Mouse (Mus musculus) stomach, embryonic 14.5 days (tissue): ENCODE measurements around the gene AW549877. TPM values are rescaled to one million over a fixed set of nuclear protein-coding genes. Genes with fewer than 3 reads are reported as not detected.

Experiments used
- ATAC-seq: fragments of 200-750 bp; cut with Nextera tagmentation; 2 replicates; pipeline ENCODE4 v1.8.0; 2017; ENCODE audit warnings: low read depth, moderate TSS enrichment; ENCODE audit not compliant: insufficient number of reproducible peaks, insufficient read depth, low FRiP score
- H3K27ac ChIP-seq: fragments of 300-500 bp; sonication (generic); 2 replicates; pipeline ENCODE4 v1.5.1; 2014; ENCODE audit warnings: mild to moderate bottlenecking, low read length, moderate library complexity, mixed read lengths
- H3K27me3 ChIP-seq: fragments of 300-500 bp; sonication (generic); 2 replicates; pipeline ENCODE4 v1.6.1; 2014; ENCODE audit warnings: low read length, control low read depth, mixed read lengths; ENCODE audit not compliant: control insufficient read depth, insufficient read depth
- H3K36me3 ChIP-seq: fragments of 300-500 bp; sonication (generic); 2 replicates; pipeline ENCODE4 v1.6.1; 2014; ENCODE audit warnings: mild to moderate bottlenecking, control low read depth, low read length, moderate library complexity, mixed read lengths; ENCODE audit not compliant: control insufficient read depth, insufficient read depth
- H3K4me1 ChIP-seq: fragments of 300-500 bp; sonication (generic); 2 replicates; pipeline ENCODE4 v1.6.1; 2014; ENCODE audit warnings: low read length, control low read depth, mixed read lengths; ENCODE audit not compliant: control insufficient read depth, insufficient read depth
- H3K4me2 ChIP-seq: fragments of 300-500 bp; sonication (generic); replicated peaks from 2 replicates; pipeline ENCODE4 v1.6.1; 2014; ENCODE audit warnings: low read depth, low read length, control low read depth
- H3K4me3 ChIP-seq: fragments of 300-500 bp; sonication (generic); 2 replicates; pipeline ENCODE4 v1.5.1; 2014; ENCODE audit warnings: low read depth, low read length, control low read depth
- H3K9ac ChIP-seq: fragments of 300-500 bp; sonication (generic); replicated peaks from 2 replicates; pipeline ENCODE4 v1.6.1; 2014; ENCODE audit warnings: low read depth, mild to moderate bottlenecking, control low read depth, low read length, moderate library complexity, mixed read lengths
- H3K9me3 ChIP-seq: fragments of 300-500 bp; sonication (generic); 2 replicates; pipeline ENCODE4 v1.6.1; 2016; ENCODE audit warnings: low read depth, low read length, control low read depth; ENCODE audit not compliant: control insufficient read depth
- WGBS: fragments of 180-500 bp; shearing (Covaris S2); extraction: QIAGEN DNeasy Blood & Tissue Kit; methylation state at CpG from one replicate; pipeline ENCODE4 v1.1.7; 2014; 5-methylcytosine and 5-hydroxymethylcytosine counted together
- polyA plus RNA-seq: library from polyadenylated mRNA; unstranded; fragments of >200 nt; fragmentation: Nextera tagmentation; extraction: Ambion mirVana; gene quantifications from 2 replicates; pipeline ENCODE4 v1.2.1, GENCODE M21; 2014

Gene AW549877
- polyA plus RNA-seq, 1 experiment from 2014 or later = 53.5 TPM

- Histone ChIP-seq H3K27me3 (no peaks in the 10 kb centered on the region), H3K4me2 (no peak overlapping the region)
These were observed 3.6 kb upstream of the AW549877 start for GRCm38 (mm10) chr15:3999144-3999543.

GRCm38 (mm10) chr15:3996267-3997010 is 895 bp upstream of the AW549877 start:
- H3K27me3 ChIP-seq = no peaks in the 10 kb centered on the region
- H3K4me3 ChIP-seq = peak overlapping the region; percentile 72
- H3K9me3 ChIP-seq = no peaks in the 10 kb centered on the region
- 0 out of 2 replicates have a peak, but pooled peaks cover 2% of the 10 kb centered on the region for H3K4me1 ChIP-seq
- H3K4me2 ChIP-seq = peak overlapping the region; percentile 58
- ATAC-seq = no peak
- H3K9ac ChIP-seq = peak overlapping the region; percentile 39
- WGBS = 20% methylated on average over 14 of the region's 14 CpGs
- H3K36me3 ChIP-seq = peaks cover 6% of the 10 kb centered on the region; the same call in 1 of the 2 replicates
- peak overlapping the region; percentile 75; the same call in 1 of the 2 replicates for H3K27ac ChIP-seq

More at GRCm38 (mm10) chr15:3999144-3999543, 3.6 kb upstream of the AW549877 start:
- H3K36me3 ChIP-seq = no peaks in the 10 kb centered on the region
- WGBS = 67% methylated on average over 2 of the region's 2 CpGs
- no peak overlapping the region for H3K27ac ChIP-seq
- no peak overlapping the region for H3K9ac ChIP-seq
- no peaks in the 10 kb centered on the region for H3K4me1 ChIP-seq
- ATAC-seq = no peak
- no peaks in the 10 kb centered on the region for H3K9me3 ChIP-seq
- H3K4me3 ChIP-seq = no peak overlapping the region

- no peak for ATAC-seq
- WGBS = 22% methylated on average over 14 of the region's 14 CpGs
- Histone ChIP-seq H3K4me1 (0 out of 2 replicates have a peak, but pooled peaks cover 2% of the 10 kb centered on the region), H3K36me3 (peaks cover 21% of the 10 kb centered on the region), H3K9ac (peak overlapping the region; percentile 72), H3K9me3 (no peaks in the 10 kb centered on the region), H3K4me3 (peak overlapping the region; percentile 72), H3K27me3 (no peaks in the 10 kb centered on the region), H3K4me2 (peak overlapping the region; percentile 46), H3K27ac (peak overlapping the region; percentile 94)
These were observed 594 bp downstream of the AW549877 start for GRCm38 (mm10) chr15:3994852-3995447.

- Histone ChIP-seq H3K4me2 (no peak overlapping the region), H3K27ac (no peak overlapping the region), H3K27me3 (no peaks in the 10 kb centered on the region), H3K4me3 (no peak overlapping the region), H3K9ac (no peak overlapping the region), H3K36me3 (peaks cover 39% of the 10 kb centered on the region), H3K9me3 (no peaks in the 10 kb centered on the region), H3K4me1 (no peaks in the 10 kb centered on the region)
- ATAC-seq = no peak
- 67% methylated on average over 2 of the region's 2 CpGs for WGBS
These were observed 7.6 kb downstream of the AW549877 start for GRCm38 (mm10) chr15:3987981-3988380.

GRCm38 (mm10) chr15:3984876-3985275 is 10.7 kb downstream of the AW549877 start:
- H3K27ac ChIP-seq = no peak overlapping the region
- no peak overlapping the region for H3K9ac ChIP-seq
- H3K4me3 ChIP-seq = no peak overlapping the region
- no peaks in the 10 kb centered on the region for H3K27me3 ChIP-seq
- peaks cover 21% of the 10 kb centered on the region for H3K36me3 ChIP-seq
- H3K4me2 ChIP-seq = no peak overlapping the region
- 0 out of 2 replicates have a peak, but pooled peaks cover 2% of the 10 kb centered on the region for H3K4me1 ChIP-seq
- no peak for ATAC-seq
- WGBS = 83% methylated on average over 2 of the region's 2 CpGs
- H3K9me3 ChIP-seq = no peaks in the 10 kb centered on the region

- no peaks in the 10 kb centered on the region for H3K27me3 ChIP-seq
- H3K4me3 ChIP-seq = no peak overlapping the region
- WGBS = 88% methylated on average over 5 of the region's 5 CpGs
- H3K4me2 ChIP-seq = no peak overlapping the region
- H3K4me1 ChIP-seq = 0 out of 2 replicates have a peak, but pooled peaks cover 4% of the 10 kb centered on the region
- H3K9me3 ChIP-seq = no peaks in the 10 kb centered on the region
- H3K27ac ChIP-seq = no peak overlapping the region
- no peak for ATAC-seq
- H3K36me3 ChIP-seq = peaks cover 16% of the 10 kb centered on the region
- H3K9ac ChIP-seq = no peak overlapping the region
These were observed 12.8 kb downstream of the AW549877 start for GRCm38 (mm10) chr15:3982732-3983131.

GRCm38 (mm10) chr15:3979871-3980270 is 15.7 kb downstream of the AW549877 start:
- WGBS = 67% methylated on average over 3 of the region's 3 CpGs
- ATAC-seq = no peak
- peak overlapping the region; percentile 86; the same call in 1 of the 2 replicates for H3K9ac ChIP-seq

GRCm38 (mm10) chr15:3979061-3979848 is 16.3 kb downstream of the AW549877 start, which contains the start of gene Fbxo4:
Gene Fbxo4, minus strand, starts transcription at chr15:3979573.
- no peaks in the 10 kb centered on the region for H3K9me3 ChIP-seq
- H3K4me1 ChIP-seq = 0 out of 2 replicates have a peak, but pooled peaks cover 4% of the 10 kb centered on the region
- peak within 1 kb of the TSS; percentile 95 for H3K27ac ChIP-seq
- ATAC-seq = peak; percentile 95
- H3K4me3 ChIP-seq = peak within 1 kb of the TSS; percentile 55
- H3K4me2 ChIP-seq = peak within 1 kb of the TSS; percentile 50
- 1% methylated on average over 61 of the region's 61 CpGs for WGBS
- H3K9ac ChIP-seq = peak within 1 kb of the TSS; percentile 86
- 0 out of 2 replicates have a peak, but pooled peaks cover 4% of the 10 kb centered on the region for H3K36me3 ChIP-seq
- H3K27me3 ChIP-seq = no peaks in the 10 kb centered on the region

More at GRCm38 (mm10) chr15:3979871-3980270, 15.7 kb downstream of the AW549877 start:
- Histone ChIP-seq H3K36me3 (0 out of 2 replicates have a peak, but pooled peaks cover 4% of the 10 kb centered on the region), H3K27me3 (no peaks in the 10 kb centered on the region), H3K4me2 (peak overlapping the region; percentile 50), H3K27ac (peak overlapping the region; percentile 95; the same call in 1 of the 2 replicates), H3K4me3 (peak overlapping the region; percentile 55), H3K9me3 (no peaks in the 10 kb centered on the region), H3K4me1 (0 out of 2 replicates have a peak, but pooled peaks cover 4% of the 10 kb centered on the region)
